Mouse (Mus musculus) adrenal gland, adult 2 months (tissue): ENCODE measurements around the gene 1810010H24Rik. TPM values are rescaled to one million over a fixed set of nuclear protein-coding genes. Genes with fewer than 3 reads are reported as not detected.
A peak's percentile ranks its signal among the peaks of the same experiment; 100 is the strongest.
"Not testable (repeated sequence)": the region's sequence is repeated elsewhere in the genome, so short reads cannot be mapped to it uniquely, and the experiment has no call there.

Experiments
- DNase-seq: peaks from one replicate; pipeline ENCODE4 v3.0.0; 2021
- polyA plus RNA-seq: library from polyadenylated mRNA; depleted of rRNA; stranded (reverse); fragments of >200 nt; gene quantifications from 2 replicates; pipeline ENCODE4 v1.2.3, GENCODE M21; 2012
- total RNA-seq, 2 experiments: library from RNA; stranded (reverse); gene quantifications; 2 replicates each; pipeline ENCODE4 v1.2.3; 2021

The 1810010H24Rik gene
- total and polyA plus RNA-seq, 3 experiments = 2.0 to 3.1 (median 2.7) TPM

DNA sequence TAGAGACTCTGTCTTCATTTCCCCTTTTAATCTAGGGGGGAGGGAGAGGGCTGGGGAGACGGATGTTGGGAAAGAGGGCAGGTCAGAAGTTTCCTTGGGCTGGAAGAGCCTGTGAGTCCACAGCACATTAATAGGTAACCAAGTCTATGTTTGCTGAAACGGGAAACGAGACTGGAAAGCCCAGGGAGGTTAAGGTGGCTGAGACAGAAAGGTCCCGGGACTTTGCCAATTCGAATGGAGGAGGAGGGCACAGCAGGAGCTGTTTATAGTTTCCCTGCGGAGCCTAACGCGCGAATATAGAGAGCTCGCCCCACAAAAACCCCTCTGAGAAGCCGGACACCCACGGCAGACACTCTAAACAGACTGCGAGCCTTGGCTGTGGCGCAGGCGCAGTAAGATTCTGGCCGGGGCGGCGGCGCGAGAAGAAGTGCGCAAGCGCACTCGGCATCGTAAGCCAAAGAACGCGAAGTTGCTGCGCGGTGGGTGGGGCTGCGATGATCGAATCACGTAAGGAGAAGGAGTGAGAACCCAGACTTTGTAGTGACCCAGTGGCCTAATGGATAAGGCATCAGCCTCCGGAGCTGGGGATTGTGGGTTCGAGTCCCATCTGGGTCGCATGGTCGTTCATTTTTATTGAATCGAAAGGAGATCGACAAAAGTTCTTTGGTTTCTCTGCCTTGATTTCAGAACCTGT lies 13.0 kb upstream of the 1810010H24Rik start:
- DNase-seq = peak; percentile 98

DNA sequence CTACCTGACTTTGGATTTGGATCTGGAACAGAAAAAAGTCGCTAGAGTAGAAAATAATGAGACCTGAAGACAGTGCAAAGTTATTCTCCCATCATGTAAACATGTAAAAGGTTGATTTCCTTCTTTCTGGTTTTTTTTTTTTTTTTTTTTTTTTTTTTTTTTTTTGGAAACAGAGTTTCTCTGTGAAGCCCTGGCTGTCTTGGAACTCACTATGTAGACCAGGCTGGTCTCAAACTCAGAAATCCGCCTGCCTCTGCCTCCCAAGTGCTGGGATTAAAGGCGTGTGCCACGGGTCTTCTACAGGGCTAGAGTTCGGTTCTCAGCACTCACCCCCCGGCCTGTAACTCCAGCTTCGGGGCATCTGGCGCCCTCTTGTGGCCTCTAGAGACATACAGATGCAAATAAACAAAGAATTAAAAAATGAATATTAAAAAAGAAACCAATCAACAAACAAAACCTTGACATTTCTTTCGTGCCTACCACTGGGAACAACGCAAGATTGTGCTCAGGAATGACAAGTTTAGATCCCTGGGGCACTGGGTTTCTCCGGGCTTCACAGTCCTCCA lies 11.4 kb upstream of the 1810010H24Rik start:
- no peak for DNase-seq

DNA sequence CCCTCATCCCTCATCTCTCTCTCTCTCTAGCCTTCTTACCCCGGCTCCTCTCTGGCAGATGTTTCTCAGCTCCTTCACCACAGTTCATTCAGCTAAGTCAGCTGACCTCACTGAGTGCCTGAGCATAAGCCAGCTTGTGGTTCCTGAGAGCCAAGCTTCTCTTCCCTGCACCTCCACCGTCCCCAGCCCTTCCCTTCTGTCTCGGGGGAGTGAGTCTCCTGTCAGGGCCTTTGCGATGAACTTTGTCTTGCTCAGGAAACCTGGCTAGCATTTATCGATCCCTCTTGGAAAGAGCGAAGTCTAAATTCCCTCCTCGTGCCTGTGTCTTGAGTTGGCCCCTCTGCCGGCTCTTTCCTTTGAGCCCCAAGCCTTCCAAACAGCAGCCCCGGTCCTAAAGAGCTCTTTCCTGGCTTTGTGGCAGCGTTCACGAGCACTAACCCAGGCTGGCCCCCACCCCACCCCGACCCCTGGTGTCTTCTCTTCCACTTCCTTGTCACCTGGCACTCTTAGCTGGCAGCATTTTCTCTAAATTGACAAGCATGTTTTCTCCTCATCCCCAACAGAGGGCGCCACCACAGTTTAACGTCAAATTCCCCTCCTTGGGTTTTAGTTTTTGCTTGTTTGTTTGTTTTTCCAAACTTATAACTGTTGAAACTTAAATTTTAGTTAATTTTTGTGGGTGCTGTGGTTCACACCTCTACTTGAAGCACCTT lies 10.7 kb upstream of the 1810010H24Rik start:
- DNase-seq = peak; percentile 28

DNA sequence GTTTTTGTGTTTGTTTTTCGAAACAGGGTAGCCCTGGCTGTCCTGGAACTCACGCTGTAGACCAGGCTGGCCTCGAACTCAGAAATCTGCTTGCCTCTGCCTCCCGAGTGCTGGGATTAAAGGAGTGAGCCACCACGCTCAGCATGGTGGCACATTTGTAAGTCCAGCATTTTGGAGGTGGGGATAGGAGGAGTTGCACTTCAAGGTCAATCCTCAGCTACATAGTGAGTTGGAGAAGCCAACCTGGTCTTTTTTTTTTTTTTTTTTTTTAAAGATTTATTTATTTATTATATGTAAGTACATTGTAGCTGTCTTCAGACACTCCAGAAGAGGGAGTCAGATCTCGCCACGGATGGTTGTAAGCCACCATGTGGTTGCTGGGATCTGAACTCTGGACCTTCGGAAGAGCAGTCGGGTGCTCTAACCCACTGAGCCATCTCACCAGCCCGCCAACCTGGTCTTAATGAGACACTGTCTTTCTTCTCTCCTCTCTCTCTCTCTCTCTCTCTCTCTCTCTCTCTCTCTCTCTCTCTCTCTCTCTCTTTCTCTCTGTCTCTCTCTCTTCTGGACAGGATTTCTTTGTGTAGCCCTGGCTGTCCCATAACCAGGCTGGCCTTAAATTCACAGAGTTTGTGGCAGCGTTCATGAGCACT lies 9.8 kb upstream of the 1810010H24Rik start:
- not testable (repeated sequence) for DNase-seq

DNA sequence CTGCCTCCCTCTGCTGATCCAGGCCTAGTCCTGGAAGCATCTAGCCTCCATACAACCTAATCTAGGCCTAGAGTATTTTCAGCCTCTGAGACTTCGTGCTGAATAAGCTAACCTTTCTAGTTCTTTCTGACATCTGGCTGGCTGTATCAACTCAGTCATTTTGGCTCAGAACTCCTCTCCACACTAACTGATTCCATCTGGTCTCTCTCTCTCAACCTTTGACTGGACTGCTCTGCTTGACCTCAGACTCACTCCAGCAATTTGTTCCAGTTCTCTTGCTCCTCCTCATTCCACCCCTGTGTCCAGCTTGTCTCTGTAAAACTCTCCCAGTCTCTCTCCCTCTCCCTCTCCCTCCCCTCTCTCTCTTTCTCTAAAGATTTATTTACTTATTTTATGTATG lies 8.6 kb upstream of the 1810010H24Rik start:
- DNase-seq = no peak

DNA sequence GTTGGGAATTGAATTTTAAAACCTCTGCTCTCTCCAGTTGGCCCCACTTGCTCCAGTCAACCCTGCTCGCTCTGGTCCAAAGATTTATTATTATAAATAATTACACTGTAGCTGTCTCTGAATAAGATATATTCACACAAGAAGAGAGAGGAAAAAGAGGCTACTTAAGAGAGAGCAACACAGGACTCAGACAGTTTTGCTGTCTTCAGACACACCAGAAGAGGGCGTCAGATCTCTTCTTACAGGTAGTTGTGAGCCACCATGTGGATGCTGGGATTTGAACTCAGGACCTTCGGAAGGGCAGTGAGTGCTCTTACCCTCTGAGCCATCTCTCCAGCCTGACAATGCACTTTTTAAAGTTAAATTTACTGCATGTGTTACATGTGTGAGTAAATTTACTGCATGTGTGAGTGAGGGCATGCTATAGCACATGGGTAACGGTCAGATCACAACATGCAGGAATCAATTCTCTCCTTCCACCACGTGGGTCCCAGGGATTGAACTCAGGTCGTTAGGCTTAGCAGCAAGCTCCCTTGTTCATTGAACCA lies 8.1 kb upstream of the 1810010H24Rik start:
- no peak for DNase-seq

DNA sequence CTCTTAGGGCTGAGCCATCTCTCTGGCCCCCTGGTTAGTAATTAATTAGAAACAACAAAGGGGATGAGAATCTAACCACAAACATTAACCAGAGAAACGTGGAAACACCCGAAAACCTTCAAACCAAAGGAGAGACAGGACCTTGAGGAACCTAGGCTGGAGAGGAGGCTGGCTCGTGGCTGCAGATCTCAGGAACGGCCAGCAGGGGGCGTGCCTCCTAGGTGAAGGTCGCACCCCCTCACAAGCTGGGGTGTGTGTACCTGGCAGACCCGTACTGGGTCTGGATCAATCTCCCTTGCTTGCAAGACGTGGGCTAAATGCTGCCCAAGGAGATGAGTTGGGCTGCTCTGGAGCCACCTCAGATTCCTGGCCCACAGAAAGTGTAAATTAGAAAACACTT lies 6.9 kb upstream of the 1810010H24Rik start:
- DNase-seq = no peak

DNA sequence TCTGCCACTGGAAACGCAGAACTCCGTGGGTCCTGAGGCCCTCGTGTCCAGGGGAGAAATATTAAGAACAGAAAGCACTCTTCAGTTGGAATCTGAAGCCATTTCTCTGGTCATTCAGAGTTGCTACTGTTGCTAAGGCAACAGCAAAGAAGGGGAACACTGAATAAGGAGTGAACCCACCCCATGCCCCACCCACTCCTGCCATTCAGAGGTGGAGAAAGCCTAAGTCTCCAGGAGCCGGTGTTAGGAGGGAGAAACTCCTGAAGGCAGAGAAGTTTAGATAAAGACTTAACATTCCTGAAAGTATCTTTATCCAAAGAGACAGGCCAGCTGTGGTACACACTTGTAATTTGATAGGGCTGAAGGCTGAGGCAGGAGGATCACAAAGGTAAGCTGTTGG lies 6.2 kb upstream of the 1810010H24Rik start:
- no peak for DNase-seq

DNA sequence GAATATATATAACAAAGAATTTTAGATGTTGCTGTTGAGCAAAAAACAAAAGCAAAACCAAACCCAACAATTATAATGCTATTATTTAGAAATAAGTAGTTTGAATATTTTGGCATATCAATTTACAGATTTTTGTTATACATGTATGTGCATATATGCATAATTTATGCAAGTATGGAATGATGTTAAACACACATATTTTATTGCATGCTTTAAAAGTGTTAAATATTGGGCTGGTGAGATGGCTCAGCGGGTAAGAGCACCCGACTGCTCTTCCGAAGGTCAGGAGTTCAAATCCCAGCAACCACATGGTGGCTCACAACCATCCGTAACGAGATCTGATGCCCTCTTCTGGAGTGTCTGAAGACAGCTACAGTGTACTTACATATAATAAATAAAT lies 5.8 kb upstream of the 1810010H24Rik start:
- DNase-seq = not testable (repeated sequence)

DNA sequence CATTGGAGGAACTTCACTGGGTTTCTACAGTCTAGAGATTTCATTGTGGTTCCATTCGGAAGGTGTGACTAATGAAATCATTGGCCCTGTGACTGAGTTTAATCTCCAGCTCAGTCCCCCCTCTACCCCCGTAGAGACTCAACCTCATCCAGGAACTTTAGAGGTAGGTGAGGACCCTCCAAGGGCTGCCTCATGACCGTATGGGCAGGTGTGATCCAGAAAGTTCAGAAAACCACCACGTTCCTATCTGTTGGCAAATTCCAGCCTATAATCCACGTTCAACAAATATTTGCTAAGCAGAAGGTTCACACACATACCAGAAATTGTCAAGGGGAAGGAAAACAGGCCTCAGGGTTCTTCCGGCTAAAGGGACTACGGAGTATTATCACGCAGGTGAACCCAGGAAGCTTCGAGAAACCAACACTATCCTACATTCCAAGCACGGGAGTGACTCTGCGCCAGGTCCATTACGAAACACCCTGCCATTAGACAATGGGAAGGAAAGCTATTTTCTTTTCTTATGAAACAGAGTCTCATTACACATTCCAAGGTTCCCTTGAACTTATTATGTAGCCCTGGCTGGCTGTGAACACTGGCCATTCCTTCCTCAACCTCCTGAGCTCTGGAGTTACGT lies 3.3 kb upstream of the 1810010H24Rik start:
- no peak for DNase-seq

DNA sequence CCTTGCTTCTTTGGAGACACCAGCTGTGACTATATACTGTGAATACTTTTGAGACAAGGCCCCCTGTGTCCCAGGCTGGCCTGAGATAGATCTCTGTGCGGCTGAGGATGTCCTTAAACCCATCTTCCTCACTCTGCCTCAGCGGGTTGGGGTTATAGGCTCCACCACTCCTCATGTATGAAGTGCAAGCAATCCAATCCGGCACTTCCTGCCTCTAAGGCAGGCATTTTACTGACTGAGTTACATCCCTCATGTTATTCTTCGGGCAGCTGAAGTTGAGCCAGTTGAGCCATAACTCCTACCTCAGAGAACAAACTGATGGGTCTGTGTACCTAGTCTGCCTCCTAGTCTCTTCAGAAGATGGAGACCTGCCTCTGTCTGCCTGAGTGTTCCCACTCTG lies 1.1 kb upstream of the 1810010H24Rik start:
- DNase-seq = no peak

DNA sequence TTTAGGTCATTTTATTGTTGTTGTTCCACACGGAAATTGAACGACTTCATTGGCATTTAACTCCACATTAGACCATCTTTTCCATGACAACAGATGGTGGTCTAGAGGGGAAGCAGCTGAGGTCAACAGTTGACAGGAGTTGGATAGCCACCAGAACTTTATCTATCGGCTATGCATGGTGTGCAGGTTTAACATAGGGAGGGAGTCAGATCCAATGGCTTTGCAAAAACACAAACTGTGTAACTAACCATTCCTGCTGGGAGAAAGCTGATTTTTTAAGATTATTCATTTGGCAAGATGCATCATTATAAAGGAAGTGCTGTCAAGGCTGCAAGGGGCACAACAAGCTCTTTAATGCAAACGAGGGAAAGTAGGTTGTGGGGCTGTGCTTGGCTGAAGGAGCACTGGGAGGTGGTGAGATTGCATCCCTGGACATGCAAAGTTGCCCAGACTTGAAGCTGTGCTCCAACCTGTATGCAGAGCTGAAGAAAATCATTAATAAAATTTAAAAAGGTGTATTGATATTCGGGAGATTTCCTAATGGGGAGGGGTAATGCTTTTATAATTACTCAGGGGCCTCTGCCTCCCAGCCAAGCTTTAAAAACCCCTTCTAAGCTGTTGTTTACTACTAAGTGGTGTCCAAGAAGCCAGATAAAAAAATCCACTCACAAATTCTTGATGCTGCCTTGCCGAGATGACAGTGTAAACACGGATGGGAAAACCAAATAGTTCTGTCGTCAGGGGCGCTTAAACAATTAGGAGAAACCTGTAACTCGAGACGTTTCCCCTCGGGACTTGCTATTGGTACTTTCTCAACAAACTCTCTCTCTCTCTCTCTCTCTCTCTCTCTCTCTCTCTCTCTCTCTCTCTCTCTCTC lies 1.3 kb downstream of the 1810010H24Rik start:
- DNase-seq = no peak

DNA sequence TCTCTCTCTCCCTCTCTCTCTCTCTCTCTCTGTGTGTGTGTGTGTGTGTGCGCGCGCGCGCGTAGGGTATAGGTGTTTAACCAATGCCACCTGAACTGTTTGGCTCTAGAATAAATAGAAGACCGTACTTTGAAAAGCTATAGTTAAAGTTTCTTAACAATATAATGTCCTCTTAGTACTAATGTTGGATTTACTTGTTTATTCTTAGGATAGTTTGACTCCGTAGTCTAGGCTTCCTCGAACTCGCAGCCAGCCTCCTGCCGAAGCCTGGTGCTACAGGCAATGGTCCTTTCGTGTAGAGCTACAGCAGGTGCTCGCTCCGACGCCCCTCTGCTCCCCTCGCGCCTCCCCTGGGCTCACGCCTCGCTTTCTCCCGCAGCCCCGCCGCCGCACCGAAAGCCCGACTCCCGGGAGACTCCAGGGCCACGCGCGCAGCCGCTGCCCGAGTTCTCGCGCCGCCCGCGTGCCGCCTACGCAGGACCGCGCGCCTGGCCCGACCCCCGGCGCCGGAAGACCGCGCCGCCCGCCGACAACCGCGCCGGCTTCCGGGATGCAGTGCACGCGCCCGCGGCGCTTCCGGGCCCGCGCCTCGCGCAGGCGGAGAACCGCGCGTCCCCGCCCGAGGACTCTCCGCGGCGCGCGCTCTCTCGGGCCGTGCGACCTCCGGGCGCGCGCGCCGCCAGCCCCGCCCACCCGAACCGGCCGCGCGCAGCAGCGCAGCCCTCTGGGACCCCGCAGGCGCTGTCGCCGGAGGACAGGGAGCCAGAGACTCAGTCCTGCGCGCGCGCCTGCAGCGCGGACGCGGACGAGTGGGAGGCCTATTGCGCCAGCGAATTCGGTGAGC lies 2.2 kb downstream of the 1810010H24Rik start:
- DNase-seq = peak; percentile 93

DNA sequence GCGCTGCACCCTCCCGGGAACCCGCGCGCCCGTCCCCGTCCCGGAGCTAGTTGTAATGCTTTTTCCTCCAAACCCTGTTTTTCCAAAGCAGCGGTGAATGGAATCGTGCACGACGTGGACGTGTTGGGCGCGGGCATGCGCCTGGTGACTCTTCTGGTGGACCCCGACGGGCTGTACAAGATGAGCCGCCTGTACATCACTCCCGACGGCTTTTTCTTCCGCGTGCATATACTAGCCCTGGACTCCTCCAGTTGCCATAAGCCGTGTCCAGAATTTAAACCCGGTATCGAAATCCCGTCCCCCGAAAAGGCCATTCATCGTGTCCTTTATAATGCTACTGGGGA lies 2.8 kb downstream of the 1810010H24Rik start:
- no peak for DNase-seq

DNA sequence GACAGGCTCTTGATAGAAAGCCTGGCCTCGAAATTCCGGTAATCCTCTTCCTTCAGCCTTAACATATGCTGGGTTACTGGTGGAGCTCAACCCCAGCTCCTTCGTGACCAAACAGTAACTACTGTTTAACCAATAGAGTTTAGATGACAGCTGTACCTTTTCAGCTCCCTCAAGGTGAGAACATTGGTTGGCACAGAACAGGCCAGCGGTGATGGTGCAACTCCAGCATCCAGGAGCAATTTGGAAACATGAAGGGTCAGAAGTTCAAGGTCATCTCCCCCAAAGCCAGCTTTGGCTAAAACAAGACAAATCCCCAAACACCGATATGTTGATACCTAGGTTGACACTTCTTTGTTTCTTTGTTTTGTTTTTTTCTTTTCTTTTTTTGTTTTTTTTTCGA lies 3.3 kb downstream of the 1810010H24Rik start:
- no peak for DNase-seq

DNA sequence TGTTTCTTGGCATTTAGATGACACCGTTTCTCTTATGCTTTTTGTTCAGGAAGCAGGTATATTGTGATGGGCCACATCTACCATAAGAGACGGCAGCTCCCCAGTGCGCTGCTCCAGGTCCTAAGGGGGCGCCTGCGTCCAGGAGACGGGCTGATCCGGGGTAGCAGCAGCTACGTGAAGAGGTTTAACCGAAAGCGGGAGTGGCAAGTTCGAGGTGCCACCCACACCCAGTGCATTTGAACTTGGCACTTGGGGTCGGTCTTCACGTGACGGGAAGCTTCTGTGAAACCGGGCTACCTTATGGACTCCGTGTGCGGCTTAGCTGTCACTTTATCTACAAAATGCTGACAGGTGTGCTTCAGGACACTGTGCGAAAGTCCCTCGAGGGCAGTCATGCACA lies 4.1 kb downstream of the 1810010H24Rik start:
- no peak for DNase-seq

DNA sequence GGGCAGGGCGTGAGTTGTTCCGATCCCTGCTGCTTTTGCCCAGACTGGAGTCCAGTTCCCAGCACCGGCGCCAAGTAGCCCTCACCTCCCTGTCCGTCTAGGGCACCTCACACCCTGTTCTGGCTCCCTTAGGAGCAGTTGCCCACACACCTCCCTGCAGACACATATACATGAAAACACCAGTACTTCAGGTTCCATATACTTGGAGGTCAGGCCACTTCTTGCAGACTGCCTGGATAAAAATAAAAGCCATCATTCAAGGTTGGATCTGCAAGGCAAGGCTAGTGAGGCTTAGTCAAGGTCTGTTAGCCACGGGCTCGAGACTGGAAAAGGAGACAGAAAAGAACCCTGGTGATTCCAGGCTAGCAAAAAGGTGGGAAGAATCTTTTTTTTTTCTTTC lies 6.2 kb downstream of the 1810010H24Rik start:
- DNase-seq = no peak

DNA sequence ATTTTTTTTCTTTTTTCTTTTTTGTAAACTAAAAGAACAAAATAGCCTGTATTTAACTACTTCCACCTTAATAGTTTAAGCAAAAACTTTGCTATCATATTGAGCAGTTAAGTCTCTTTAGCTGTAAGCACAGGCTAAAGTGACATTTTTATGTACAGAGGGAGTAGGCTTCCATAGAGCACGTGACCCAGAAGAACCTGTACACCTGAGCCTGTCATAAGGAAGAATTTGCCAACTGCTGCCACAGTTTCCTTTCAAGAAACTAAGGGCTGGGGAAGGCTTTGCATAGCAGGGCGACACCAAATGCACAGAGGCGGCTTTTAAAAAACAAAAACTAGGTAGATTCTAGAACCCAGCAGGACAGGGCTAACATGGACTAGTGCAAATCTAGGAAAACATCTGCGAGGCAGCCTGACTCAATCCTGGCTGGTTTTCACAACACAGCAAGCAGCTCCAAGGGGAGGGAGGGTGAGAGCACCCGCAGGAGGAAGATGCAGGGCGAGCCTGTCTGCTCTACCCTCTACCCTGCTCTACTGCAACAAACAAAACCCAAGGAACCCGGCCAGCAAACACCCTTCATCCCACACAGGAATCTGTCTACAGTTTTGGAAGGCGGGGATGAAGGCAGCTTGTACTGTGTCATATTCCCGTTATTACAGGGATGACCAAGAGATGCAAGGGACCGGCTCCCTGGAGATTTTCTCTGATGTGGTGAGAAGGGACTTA lies 8.8 kb downstream of the 1810010H24Rik start:
- DNase-seq = no peak

DNA sequence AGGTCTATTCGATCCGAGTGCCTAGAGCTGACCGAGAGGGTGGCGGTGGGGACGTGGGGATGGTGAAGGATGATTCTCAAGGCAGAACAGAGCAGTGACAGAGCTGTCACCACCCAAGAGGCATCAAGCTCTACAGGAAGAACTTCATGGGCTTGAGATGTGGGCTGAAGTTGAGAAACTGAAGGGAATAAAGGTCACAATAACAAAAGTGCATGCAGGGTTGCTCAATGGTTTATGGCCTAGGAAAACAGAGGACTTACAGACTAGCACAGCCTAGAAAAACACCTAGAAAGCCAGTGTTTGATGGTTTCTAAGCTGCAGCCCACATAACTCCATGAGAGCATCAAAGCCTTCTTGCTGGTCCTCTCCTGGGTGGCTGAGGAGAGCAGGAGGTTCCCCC lies 13.9 kb downstream of the 1810010H24Rik start:
- DNase-seq = no peak

DNA sequence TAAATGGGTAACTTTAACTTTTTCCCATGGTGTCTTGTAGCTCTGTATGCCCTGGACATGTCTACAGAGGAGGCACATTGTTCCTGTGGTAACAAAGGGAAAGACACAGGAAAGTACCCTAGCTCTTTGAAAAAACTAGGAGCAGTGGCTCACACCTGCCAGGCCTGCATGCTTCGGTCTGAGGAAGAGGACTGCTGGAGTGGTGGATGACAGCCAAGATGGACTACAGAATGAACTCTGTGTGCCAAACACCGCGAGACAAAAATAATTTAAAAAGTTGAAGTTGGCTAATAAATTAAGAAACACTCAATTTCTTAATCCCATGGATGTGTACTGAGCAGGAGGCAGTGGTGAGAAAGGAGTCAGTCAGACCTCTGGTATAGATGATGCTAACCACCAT lies 15.9 kb downstream of the 1810010H24Rik start:
- no peak for DNase-seq
